Mouse (Mus musculus) heart, adult 2 months (tissue): ENCODE results near the gene Zfp446. TPM values are rescaled to one million over a fixed set of nuclear protein-coding genes. Genes with fewer than 3 reads are reported as not detected.

Experiments
- DNase-seq, 2 experiments: peaks; one replicate each; pipeline ENCODE4 v3.0.0; 2021
- H3K27ac ChIP-seq: fragments of 200-600 bp; 2 replicates; pipeline ENCODE4 v1.8.1; 2022
- H3K27me3 ChIP-seq: fragments of 200-500 bp; 2 replicates; pipeline ENCODE4 v1.6.1; 2012; ENCODE audit warnings: mild to moderate bottlenecking, low read length, inconsistent platforms, mixed read lengths; ENCODE audit not compliant: control insufficient read depth, insufficient read depth
- H3K36me3 ChIP-seq: fragments of 200-500 bp; 2 replicates; pipeline ENCODE4 v1.6.1; 2012; ENCODE audit warnings: low read length, inconsistent platforms; ENCODE audit not compliant: control insufficient read depth, insufficient read depth
- H3K4me1 ChIP-seq: fragments of 200-500 bp; 2 replicates; pipeline ENCODE4 v1.6.1; 2011; ENCODE audit warnings: low read length; ENCODE audit not compliant: control insufficient read depth, insufficient read depth
- H3K4me3 ChIP-seq: fragments of 200-600 bp; 2 replicates; pipeline ENCODE4 v1.8.1; 2022
- H3K79me2 ChIP-seq: fragments of 200-500 bp; replicated peaks from 2 replicates; pipeline ENCODE4 v1.6.1; 2012; ENCODE audit warnings: mild to moderate bottlenecking, inconsistent platforms, low read length, moderate library complexity, mixed read lengths; ENCODE audit not compliant: control insufficient read depth, insufficient read depth
- H3K9ac ChIP-seq: fragments of 200-500 bp; 2 replicates; pipeline ENCODE4 v1.6.1; 2012; ENCODE audit warnings: low read depth, mild to moderate bottlenecking, control low read depth, inconsistent platforms, low read length, mixed read lengths
- CTCF ChIP-seq: fragments of 200-600 bp; IDR thresholded peaks from 2 replicates; pipeline ENCODE4 v1.8.1; 2022; ENCODE audit warnings: antibody characterized with exemption, mild to moderate bottlenecking, moderate library complexity
- EP300 ChIP-seq: fragments of 200-500 bp; IDR thresholded peaks from 2 replicates; pipeline ENCODE4 v1.6.1; 2011; ENCODE audit warnings: low read depth, low read length, control low read depth; ENCODE audit not compliant: insufficient read depth
- POLR2A ChIP-seq: fragments of 200-500 bp; IDR thresholded peaks from 2 replicates; pipeline ENCODE4 v1.6.1; 2011; ENCODE audit warnings: mild to moderate bottlenecking, low read depth, low read length, control low read depth; ENCODE audit not compliant: insufficient read depth
- WGBS: fragments of 180-500 bp; shearing (Covaris S2); methylation state at CpG from one replicate; pipeline ENCODE4 v1.1.7; 2018; 5-methylcytosine and 5-hydroxymethylcytosine counted together
- intact Hi-C: fragments of 180-260 bp; cut with DNase I; formaldehyde crosslinking; loops from one replicate; pipeline ENCODE4 v1.15.1; 2025
- polyA plus RNA-seq: library from polyadenylated mRNA; depleted of rRNA; stranded (reverse); fragments of >200 nt; gene quantifications from 2 replicates; pipeline ENCODE4 v1.2.3, GENCODE M21; 2012
- total RNA-seq, 2 experiments: library from RNA; stranded (reverse); gene quantifications; 2 replicates each; pipeline ENCODE4 v1.2.3; 2021

The Zfp446 gene
- total and polyA plus RNA-seq, 3 experiments, result 2.2 to 4.2 (median 2.9) TPM

DNA sequence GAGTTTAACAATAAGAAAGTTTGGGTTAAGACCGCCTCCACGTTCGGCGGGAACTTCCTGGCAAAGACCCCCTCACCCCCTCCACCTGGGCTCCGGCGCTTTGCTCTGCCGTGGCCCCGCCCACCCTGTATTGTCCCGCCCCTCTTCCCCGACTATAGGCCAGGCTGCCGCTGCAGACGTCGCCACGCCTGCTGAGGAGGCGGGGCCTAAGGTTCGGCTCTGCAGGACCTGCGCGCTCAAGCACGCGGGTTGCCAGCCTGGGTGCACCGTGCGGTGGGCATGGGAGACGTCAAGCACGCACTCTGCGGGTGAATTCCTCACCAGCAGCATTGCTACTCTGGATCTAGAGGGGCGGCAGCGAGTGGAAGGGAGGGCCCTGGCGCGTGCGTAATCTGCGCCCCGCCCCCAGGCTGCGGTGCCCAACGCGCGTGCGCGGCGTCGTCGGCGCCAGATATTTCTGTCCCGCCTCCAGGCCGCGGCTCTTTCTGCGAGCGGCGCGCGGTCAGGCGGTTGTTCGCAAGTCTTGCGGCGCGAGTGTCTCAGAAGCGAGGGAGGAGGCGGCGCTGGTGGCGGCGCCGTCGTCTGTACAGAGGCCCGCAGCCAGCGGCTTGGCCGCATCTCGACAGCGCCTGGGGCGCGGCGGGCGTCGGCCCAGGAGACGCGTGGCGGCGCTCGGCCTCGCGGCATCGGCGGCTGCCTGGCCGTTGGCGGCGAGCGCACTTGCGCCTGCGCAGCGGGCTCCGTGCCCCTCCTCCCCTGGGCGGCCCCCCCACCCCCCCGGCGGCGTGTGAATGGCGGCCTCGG, 46.5 kb downstream of the Zfp446 start:
- Histone ChIP-seq H3K9ac (peak overlapping the region; percentile 89), H3K79me2 (peaks cover 1% of the 10 kb centered on the region), H3K4me3 (peak overlapping the region; percentile 100), H3K4me1 (peaks cover 6% of the 10 kb centered on the region), H3K27me3 (no peaks in the 10 kb centered on the region), H3K36me3 (peaks cover 9% of the 10 kb centered on the region), H3K27ac (peak overlapping the region; percentile 98)
- peak; percentile 96 to 98 for DNase-seq
- under 1% methylated on average over 84 of the region's 95 CpGs for WGBS
- TF ChIP-seq POLR2A (peak; percentile 88), CTCF (0 out of 2 replicates have a peak, but pooled peaks have one; percentile 15), EP300 (0 out of 2 replicates have a peak, but pooled peaks have one; percentile 59)
- intact Hi-C loops, result loop anchor here (1.0 kb wide), 2 partner anchors 10 to 14 kb away; partner anchors contain the start of genes Chmp2a and Zbtb45

DNA sequence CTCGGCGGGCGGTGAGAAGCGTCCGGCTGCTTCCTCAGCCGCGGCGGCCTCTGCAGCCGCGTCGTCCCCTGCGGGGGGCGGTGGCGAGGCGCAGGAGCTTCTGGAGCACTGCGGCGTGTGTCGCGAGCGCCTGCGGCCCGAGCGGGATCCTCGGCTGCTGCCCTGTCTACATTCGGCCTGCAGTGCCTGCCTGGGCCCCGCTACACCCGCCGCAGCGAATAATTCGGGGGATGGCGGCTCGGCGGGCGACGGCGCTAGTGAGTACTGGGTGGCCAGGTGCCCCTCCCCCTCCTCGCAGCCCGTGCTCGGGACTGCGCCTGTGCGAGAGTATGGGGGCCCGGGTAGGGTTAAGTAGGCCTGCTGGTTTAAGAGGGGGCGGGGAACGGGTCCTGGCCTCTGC, 47.2 kb downstream of the Zfp446 start:
- H3K9ac ChIP-seq, result peak overlapping the region; percentile 89
- peaks cover 6% of the 10 kb centered on the region for H3K4me1 ChIP-seq
- TF ChIP-seq CTCF (peak; percentile 28), EP300 (no peak)
- H3K79me2 ChIP-seq, result peaks cover 1% of the 10 kb centered on the region
- intact Hi-C loops, result loop anchor here (1.0 kb wide), 1 partner anchor 9 kb away; the partner anchor contains the start of gene Chmp2a
- peaks cover 9% of the 10 kb centered on the region for H3K36me3 ChIP-seq
- peak; percentile 73 to 75 for DNase-seq
- peak overlapping the region; percentile 100 for H3K4me3 ChIP-seq
- H3K27ac ChIP-seq, result peak overlapping the region; percentile 98
- WGBS, result under 1% methylated on average over 43 of the region's 44 CpGs
- no peaks in the 10 kb centered on the region for H3K27me3 ChIP-seq

DNA sequence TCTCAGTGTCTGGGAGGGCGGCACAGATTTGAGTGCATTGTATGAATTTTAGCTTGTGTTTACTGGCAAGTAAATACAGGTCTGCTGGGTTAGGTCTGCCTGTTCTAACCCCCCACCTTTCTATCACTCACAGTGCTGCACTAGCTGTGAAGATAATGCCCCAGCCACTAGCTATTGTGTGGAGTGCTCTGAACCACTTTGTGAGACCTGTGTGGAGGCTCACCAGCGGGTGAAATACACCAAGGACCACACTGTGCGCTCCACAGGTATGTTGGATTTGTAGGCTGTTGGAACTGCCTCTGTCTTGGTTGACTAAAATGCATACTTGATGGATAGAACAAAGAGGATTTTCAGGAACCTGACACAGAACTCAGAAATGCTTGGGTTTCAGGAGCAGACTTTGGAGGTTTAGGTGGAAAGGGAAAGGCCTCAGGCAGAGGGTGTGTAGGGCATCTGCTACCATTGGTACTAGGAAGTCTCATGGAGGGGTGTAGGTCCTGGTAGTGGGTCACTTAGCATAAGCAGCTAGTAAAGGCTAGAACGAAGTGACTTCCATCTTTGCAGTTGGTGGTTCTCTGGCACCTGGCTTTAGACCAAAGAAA, 48.0 kb downstream of the Zfp446 start:
- intact Hi-C loops, result no loop called here
- no peak overlapping the region; the same call in 1 of the 2 replicates for H3K27ac ChIP-seq
- H3K4me3 ChIP-seq, result peak overlapping the region; percentile 100
- H3K27me3 ChIP-seq, result no peaks in the 10 kb centered on the region
- H3K36me3 ChIP-seq, result peaks cover 9% of the 10 kb centered on the region
- peaks cover 1% of the 10 kb centered on the region for H3K79me2 ChIP-seq
- 34% methylated on average over 4 of the region's 4 CpGs for WGBS
- H3K9ac ChIP-seq, result peak overlapping the region; percentile 89
- peak in 1 of 2 experiments; percentile 16 for DNase-seq
- H3K4me1 ChIP-seq, result peaks cover 6% of the 10 kb centered on the region
- TF ChIP-seq EP300 (no peak), POLR2A (no peak), CTCF (no peak)

DNA sequence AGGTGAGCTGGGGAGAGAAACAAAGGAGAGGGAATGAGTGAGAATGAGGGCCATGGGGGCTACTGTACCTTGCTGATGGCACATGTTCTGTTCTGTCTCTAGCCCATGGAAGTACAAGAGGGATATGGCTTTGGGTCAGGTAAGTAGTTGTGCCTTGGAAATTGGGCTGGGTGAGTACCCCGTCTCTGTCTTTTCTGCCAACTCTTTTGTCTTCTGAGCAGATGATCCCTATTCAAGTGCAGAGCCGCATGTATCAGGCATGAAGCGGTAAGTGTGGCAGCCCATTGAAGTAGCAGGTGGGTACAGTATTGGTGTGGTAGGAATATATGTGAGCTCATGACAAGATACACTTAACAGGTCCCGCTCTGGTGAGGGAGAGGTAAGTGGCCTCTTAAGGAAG, 51.3 kb downstream of the Zfp446 start:
- Histone ChIP-seq H3K36me3 (peaks cover 9% of the 10 kb centered on the region), H3K79me2 (peaks cover 1% of the 10 kb centered on the region), H3K27ac (no peak overlapping the region), H3K4me3 (no peak overlapping the region), H3K4me1 (peaks cover 4% of the 10 kb centered on the region; the same call in 1 of the 2 replicates), H3K9ac (no peak overlapping the region), H3K27me3 (no peaks in the 10 kb centered on the region)
- WGBS, result 94% methylated on average over 4 of the region's 4 CpGs
- DNase-seq, result no peak
- intact Hi-C loops, result no loop called here
- no peak for TF ChIP-seq CTCF
- no peak for TF ChIP-seq POLR2A
- TF ChIP-seq EP300, result no peak

DNA sequence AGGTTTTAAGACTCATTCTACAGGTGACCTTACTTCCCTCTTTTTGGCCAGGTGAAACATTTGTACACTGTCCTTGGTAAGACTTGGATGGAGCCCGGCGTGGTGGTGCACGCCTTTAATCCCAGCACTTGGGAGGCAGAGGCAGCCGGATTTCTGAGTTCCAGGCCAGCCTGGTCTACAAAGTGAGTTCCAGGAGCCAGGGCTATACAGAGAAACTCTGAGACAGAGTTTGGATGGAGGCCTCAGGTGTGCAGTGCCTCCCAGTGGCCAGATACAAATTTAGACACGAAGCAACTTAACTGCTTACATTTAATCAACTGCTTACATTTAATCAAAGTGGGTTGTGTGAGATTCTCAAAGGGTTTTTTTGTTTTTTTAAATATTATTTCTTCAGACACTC, 53.4 kb downstream of the Zfp446 start:
- no peak overlapping the region for H3K4me3 ChIP-seq
- peaks cover 3% of the 10 kb centered on the region for H3K4me1 ChIP-seq
- no peak overlapping the region for H3K27ac ChIP-seq
- H3K9ac ChIP-seq, result no peak overlapping the region
- TF ChIP-seq CTCF (peak; percentile 56), POLR2A (no peak)
- no peaks in the 10 kb centered on the region for H3K27me3 ChIP-seq
- 68% methylated on average over 5 of the region's 5 CpGs for WGBS
- DNase-seq, result peak in 1 of 2 experiments; percentile 16
- H3K79me2 ChIP-seq, result peaks cover 1% of the 10 kb centered on the region
- peaks cover 4% of the 10 kb centered on the region for H3K36me3 ChIP-seq
- intact Hi-C loops, result loop anchor here (10.0 kb wide), 1 partner anchor 556 kb away; the partner anchor contains the start of gene Zfp606
